In the genomic region with DNA sequence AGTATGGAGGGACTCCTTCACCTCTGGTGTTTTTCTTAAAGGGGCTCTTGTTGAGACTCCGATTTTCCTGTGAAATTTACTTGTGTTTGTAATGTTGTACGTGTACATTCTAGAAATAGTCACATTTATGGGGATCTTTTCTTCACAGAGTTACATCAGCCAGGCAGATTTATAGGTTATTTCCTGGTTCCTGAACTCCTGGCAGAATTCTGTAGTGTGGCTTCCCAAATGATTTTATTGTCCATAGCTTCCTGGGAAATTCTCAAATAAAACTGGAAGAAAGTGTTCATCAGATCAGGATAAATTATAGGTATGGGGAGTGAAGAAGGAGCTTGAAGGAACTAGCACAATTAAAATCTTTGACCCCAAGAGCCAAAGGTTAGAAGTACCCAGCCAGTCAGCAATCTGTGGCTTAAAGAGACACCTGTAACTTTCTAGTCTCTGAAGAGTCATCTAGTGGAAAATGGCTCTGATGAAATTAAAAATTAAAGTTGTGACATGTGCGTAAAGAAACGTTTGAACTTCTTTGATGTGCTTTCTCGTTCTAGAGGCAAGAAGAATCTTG, we compare ENCODE assay signal across 9 mouse cellular contexts.
DNase-seq lines count a peak whose midpoint lies in the region; ATAC-seq lines count a peak whose summit lies in the region.
"Had no signal": no experiment of that assay in that cellular context is flagged by ENCODE, and none has a peak within 500 bp of the region (broad histone marks: within the 10 kb centered on the region; RNA-seq: fewer than 3 reads in every experiment).

No protein-coding gene starts in this region.

- WGBS in heart, embryonic 12.5 days = 64% methylated on average over 5 of the region's 5 CpGs
- 40% methylated on average over 5 of the region's 5 CpGs for WGBS in kidney, embryonic 15.5 days
- WGBS in embryonic facial prominence, embryonic 14.5 days = 54% methylated on average over 5 of the region's 5 CpGs
- WGBS in limb, embryonic 13.5 days = 56% methylated on average over 5 of the region's 5 CpGs

- H3K9ac ChIP-seq in heart, embryonic 12.5 days = no peak overlapping the region
- H3K9ac ChIP-seq in kidney, embryonic 15.5 days = no peak overlapping the region
- no peak overlapping the region for H3K9ac ChIP-seq in embryonic facial prominence, embryonic 14.5 days (ENCODE audit: low read depth, low read length)
- H3K9ac ChIP-seq in limb, embryonic 13.5 days = peak overlapping the region; percentile 43; the same call in 1 of the 2 replicates

- DNase-seq in heart, postnatal 10 days = no peak
- no peak for DNase-seq in kidney, postnatal 25 days
- DNase-seq in embryonic facial prominence, embryonic 14.5 days (ENCODE audit: low spot score) = no peak
- DNase-seq in liver = no peak

- ATAC-seq in heart, embryonic 12.5 days (ENCODE audit: insufficient number of reproducible peaks, low FRiP score) = no peak
- ATAC-seq in kidney, embryonic 15.5 days (replicated peaks; ENCODE audit: low FRiP score) = peak; percentile 62; the same call in 1 of the 2 replicates
- ATAC-seq in embryonic facial prominence, embryonic 14.5 days (ENCODE audit: low read depth) = no peak
- ATAC-seq in limb, embryonic 13.5 days (ENCODE audit: low FRiP score, low read depth) = no peak
- ATAC-seq in cerebellum, adult (ENCODE audit: insufficient number of reproducible peaks, low FRiP score, low TSS enrichment) = no peak

- intact Hi-C loops in heart, postnatal 10 days (cut with DNase I) = no loop called here

- H3K4me3 ChIP-seq in heart, embryonic 12.5 days = no peak overlapping the region
- peak overlapping the region; percentile 23; the same call in 1 of the 2 replicates for H3K4me3 ChIP-seq in kidney, embryonic 15.5 days (replicated peaks)
- H3K4me3 ChIP-seq in embryonic facial prominence, embryonic 14.5 days (ENCODE audit: low read depth, low read length) = no peak overlapping the region
- H3K4me3 ChIP-seq in limb, embryonic 13.5 days = no peak overlapping the region
- H3K4me3 ChIP-seq: megakaryocyte, embryonic 14.5 days had no signal

- no peaks in the 10 kb centered on the region for H3K9me3 ChIP-seq in heart, embryonic 12.5 days (replicated peaks)
- no peaks in the 10 kb centered on the region for H3K9me3 ChIP-seq in kidney, embryonic 15.5 days (replicated peaks)
- H3K9me3 ChIP-seq in embryonic facial prominence, embryonic 14.5 days (ENCODE audit: control insufficient read depth, low read length) = no peaks in the 10 kb centered on the region
- H3K9me3 ChIP-seq in limb, embryonic 13.5 days = no peaks in the 10 kb centered on the region
- H3K9me3 ChIP-seq: megakaryocyte, embryonic 14.5 days had no signal

- no peaks in the 10 kb centered on the region for H3K27me3 ChIP-seq in heart, embryonic 12.5 days (replicated peaks)
- peaks cover 5% of the 10 kb centered on the region; the same call in 1 of the 2 replicates for H3K27me3 ChIP-seq in kidney, embryonic 15.5 days
- no peaks in the 10 kb centered on the region for H3K27me3 ChIP-seq in embryonic facial prominence, embryonic 14.5 days (replicated peaks; ENCODE audit: control insufficient read depth, insufficient read depth, low read length)
- H3K27me3 ChIP-seq in limb, embryonic 13.5 days = peaks cover 12% of the 10 kb centered on the region; the same call in 1 of the 2 replicates
- H3K27me3 ChIP-seq: megakaryocyte, embryonic 14.5 days had no signal

- H3K27ac ChIP-seq in heart, embryonic 12.5 days (ENCODE audit: poor library complexity, severe bottlenecking) = no peak overlapping the region
- H3K27ac ChIP-seq in kidney, embryonic 15.5 days = no peak overlapping the region
- H3K27ac ChIP-seq in embryonic facial prominence, embryonic 14.5 days (replicated peaks; ENCODE audit: low read depth, low read length) = no peak overlapping the region
- no peak overlapping the region for H3K27ac ChIP-seq in limb, embryonic 13.5 days

- H3K36me3 ChIP-seq in heart, embryonic 12.5 days = no peaks in the 10 kb centered on the region
- H3K36me3 ChIP-seq in kidney, embryonic 15.5 days = no peaks in the 10 kb centered on the region
- no peaks in the 10 kb centered on the region for H3K36me3 ChIP-seq in embryonic facial prominence, embryonic 14.5 days (ENCODE audit: control insufficient read depth, insufficient read depth, low read length)
- H3K36me3 ChIP-seq in limb, embryonic 13.5 days = no peaks in the 10 kb centered on the region

- H3K4me2 ChIP-seq in heart, embryonic 12.5 days = 0 out of 2 replicates have a peak overlapping the region, but pooled peaks have one; percentile 37
- peak overlapping the region; percentile 53 for H3K4me2 ChIP-seq in kidney, embryonic 15.5 days
- H3K4me2 ChIP-seq in embryonic facial prominence, embryonic 14.5 days (ENCODE audit: low read depth, low read length) = peak overlapping the region; percentile 37
- H3K4me2 ChIP-seq in limb, embryonic 13.5 days (replicated peaks) = peak overlapping the region; percentile 43

- H3K4me1 ChIP-seq in heart, embryonic 12.5 days (replicated peaks) = no peaks in the 10 kb centered on the region
- H3K4me1 ChIP-seq in kidney, embryonic 15.5 days = peaks cover 10% of the 10 kb centered on the region; the same call in 1 of the 2 replicates
- H3K4me1 ChIP-seq in embryonic facial prominence, embryonic 14.5 days (ENCODE audit: control insufficient read depth, insufficient read depth, low read length) = no peaks in the 10 kb centered on the region
- no peaks in the 10 kb centered on the region for H3K4me1 ChIP-seq in limb, embryonic 13.5 days
- H3K4me1 ChIP-seq: megakaryocyte, embryonic 14.5 days had no signal
